Mouse (Mus musculus) thymus, postnatal 25 days (tissue): Measurements from ENCODE around the gene Mgat1.

Source experiments
- DNase-seq: peaks from one replicate; pipeline ENCODE4 v3.0.0; 2022

Mgat1 gene

DNA sequence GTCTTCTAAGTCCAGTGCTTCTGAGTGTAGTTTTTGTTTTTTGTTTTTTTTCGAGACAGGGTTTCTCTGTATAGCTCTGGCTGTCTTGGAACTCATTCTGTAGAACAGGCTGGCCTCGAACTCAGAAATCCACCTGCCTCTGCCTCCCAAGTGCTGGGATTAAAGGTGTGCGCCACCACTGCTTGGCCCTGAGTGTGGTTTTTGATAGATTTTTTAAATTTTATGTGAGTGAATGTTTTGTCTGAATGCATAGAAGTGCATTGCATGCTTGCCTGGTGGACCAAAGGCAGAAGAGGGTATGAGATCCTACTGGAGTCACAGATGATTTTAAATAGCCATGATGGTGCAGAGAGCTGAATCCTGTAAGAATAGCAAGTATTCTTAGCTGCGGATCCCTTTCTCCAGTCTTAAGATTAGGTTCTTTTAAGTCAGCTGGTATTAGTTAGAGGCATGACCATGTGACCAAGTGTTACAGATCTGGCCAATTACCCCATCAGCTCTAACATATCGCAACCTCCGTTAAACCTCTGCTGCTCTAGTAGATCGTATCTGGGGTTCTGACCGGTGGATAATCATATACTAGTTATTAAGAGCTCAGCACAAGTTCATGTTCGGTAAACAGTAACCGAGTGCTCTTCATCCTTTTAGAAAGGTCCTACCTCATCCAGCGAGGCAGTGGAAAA, 906 bp upstream of the Mgat1 start:
- no peak for DNase-seq

DNA sequence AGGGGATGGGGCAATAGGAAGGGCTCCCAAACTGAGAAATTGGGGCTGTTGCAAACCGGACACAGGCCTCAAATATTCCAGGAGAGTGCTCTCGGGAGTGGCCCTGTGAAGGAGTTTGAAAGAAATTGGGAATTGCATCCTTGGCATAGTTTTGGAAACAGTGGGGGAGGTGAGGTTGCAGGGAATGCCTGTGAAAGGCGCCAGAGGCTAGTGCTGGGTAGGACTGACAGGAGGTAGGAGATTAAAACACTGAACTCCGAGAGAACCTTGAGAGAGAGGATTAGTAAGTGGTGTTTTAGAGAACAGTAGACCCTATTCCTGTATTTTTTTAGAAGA, 572 bp downstream of the Mgat1 start:
- no peak for DNase-seq

DNA sequence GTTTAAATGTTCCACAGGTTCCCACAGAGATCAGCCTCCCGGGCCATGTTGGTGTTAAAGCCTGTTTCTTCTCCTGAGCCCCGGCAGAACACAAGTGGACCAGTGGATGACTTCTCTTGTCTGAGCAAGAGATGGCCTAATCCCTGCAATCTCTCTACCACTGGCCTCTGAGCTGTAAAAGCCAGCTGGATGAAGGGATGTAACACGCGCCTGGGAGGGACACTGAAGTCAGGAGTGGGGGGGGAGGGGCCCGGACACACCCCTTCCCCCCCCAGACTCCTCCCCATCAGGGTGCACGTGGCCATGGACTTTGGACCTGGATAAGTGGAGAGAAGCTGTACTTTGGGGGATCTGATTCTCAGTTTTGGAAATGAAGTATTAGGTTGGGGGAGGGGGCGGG, 1.2 kb downstream of the Mgat1 start:
- no peak for DNase-seq

DNA sequence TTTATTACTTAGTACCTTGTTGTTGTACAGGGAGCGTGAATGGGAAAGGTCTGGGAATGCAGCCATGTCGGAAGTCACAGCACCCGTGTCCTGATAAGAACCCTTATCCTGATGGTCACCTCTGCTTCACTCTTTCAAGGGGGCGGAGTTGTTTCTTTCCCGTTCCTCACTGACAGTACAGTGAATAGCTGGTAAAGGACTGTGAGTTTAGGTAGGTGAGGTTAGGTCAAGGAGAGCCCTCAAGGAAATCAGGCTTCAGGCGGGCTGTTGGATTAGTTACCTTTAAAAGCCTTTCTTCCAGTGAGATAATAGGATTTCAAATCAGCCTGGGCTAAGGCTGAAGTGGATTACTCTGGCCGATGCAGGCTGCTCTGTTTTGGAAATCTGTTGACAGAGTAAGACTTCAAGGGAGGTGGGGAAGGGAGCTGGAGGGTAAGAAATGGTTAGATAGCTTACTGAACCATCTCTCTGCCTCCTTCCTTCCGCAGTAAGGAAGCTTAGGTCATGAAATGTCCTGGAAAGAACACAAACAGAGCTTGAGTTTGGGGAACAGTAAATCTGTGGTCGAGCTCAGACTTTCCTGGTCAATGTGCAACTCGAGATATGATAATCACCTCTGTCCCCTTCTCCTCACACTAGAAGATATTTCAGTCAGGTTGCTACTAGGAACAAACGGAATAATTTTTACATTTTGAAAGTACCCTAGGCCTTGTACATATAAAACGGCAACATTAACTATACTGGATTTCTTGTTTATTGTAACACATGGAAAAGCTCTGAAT, 1.8 kb downstream of the Mgat1 start:
- DNase-seq: no peak

DNA sequence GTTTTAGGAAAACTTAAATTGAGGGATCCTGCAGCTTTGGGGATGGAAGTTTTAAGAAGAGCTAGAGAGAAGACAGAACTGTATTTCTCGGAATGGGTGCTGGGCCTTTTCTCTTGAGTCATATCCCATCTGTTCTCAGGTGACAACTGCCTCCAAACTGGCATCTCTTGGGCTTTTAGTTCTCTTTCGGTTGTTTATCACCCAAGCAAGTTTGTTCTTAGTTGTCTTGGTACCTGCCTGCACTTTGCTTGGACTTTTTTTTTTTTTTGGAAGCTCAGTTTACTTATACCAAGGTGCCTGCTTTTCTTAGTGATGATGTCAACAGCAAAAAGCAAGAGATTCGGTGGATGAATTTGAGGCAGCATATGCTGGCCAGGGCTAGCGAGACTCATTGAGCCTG, 2.5 kb downstream of the Mgat1 start:
- no peak for DNase-seq

DNA sequence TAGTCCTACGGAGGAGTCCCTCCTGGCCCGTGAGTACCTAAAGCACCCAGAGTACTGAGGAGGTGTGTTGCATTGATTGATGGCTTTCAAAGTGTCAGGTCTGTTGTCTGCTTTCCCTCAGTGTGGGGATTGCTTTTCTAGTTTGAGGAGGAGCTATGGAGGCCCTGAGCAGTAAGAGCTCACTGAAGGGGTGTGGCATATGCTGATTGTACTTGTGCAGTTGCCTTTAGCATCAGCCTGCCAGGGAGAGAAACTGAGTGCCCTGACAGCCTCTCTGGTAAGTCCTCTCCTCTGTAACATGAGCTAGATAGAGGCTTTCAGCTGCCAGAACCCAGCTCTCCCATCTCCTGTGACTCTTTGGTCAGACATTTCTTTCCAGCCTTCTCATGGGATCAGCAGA, 3.3 kb downstream of the Mgat1 start:
- peak; percentile 67 for DNase-seq

DNA sequence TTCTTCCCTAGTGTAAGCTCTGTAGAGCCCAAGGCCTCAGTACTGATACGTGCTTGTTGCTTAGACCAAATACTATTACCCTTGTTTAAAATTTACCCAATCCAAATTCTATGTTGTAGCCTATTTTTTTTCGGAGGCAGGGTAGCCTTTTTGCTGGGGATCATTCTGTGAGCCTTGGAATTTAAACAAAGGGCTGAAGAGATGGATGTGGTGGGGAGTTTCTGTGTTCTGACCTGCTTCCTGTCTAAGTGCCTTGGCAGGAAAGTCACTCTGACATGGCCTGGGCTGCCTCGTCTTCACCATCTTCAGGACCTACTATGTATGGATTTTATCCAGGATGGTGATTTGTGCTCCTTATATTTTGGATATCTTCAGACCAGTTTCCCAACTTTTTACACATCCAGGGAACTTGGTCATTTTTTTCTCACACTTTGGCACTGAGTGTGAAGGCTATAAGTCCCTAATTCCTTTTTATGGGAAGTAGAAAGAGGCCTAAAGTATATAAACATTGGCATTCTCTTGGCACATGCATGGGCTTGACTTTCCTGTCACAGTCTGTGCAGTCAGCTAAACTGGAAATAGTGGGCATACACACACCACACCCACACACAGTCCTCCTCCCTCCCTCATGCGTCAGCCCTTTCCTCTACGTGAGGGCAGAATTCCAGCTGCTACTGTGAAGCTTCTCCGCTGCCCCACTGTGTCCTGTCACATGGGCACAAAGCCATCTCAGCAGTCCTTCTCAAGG, 4.4 kb downstream of the Mgat1 start:
- peak; percentile 51 for DNase-seq

DNA sequence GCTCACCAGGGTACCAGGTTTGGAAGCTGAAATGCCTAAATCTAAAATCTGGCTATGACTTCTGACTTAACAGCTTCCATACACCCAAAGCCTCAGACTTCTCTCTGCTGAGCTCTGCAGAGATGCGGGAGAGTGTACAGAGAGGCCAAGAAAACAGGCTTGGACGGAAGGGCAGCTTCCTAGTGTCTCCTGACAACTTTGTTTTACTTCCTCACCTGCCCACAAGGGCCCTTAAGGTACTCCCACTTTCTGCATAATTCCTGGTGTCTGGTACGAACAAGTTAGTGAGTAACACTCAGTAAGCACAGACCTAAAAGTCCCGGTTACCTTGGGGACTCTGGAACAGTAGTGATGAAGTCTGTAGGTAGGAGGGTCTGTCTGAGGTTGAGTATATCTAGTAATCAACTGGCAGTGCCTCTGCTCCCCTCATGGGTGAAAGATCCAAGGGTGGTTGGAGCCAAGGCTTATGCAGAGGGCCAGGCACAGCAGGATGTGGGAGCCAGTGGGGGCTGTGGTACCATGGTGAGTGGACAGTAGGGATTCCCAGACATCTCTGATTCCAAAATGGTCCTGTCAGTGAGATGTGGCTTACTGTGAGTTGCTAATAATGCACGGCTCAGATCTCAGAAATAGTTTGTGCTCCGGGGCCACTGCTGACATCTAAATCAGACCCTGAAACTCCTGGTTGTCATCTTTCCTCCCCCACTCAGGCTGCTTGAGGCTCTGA, 5.1 kb downstream of the Mgat1 start:
- DNase-seq: peak; percentile 51

DNA sequence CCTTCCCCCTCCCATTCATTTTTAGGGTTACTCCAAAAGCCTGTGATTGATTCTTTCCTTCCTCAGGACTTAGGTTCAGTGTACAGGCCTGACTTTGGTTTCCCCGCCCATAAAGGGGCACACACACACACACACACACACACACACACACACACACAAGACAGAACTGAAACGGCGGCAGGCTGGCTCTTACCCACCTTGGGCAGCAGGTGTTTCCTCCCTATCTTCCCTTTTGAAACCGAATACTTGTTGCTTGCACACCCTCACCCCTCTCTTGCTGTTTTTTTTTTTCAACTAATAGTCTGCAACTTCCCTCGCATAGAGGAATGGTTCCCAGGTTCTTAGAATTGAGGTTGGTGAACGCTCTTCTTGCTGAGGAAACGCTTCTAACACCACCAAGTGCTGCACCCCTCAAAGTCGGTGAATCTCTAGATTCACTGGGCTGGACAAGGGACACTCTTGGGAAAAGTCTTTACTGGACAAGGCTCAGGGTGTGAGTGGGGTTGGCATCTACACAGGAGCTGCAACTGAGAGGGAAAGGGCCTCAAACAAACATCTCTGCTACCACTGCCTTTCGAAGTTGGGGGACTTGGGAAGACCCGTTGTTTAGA, 5.9 kb downstream of the Mgat1 start:
- peak; percentile 79 for DNase-seq

DNA sequence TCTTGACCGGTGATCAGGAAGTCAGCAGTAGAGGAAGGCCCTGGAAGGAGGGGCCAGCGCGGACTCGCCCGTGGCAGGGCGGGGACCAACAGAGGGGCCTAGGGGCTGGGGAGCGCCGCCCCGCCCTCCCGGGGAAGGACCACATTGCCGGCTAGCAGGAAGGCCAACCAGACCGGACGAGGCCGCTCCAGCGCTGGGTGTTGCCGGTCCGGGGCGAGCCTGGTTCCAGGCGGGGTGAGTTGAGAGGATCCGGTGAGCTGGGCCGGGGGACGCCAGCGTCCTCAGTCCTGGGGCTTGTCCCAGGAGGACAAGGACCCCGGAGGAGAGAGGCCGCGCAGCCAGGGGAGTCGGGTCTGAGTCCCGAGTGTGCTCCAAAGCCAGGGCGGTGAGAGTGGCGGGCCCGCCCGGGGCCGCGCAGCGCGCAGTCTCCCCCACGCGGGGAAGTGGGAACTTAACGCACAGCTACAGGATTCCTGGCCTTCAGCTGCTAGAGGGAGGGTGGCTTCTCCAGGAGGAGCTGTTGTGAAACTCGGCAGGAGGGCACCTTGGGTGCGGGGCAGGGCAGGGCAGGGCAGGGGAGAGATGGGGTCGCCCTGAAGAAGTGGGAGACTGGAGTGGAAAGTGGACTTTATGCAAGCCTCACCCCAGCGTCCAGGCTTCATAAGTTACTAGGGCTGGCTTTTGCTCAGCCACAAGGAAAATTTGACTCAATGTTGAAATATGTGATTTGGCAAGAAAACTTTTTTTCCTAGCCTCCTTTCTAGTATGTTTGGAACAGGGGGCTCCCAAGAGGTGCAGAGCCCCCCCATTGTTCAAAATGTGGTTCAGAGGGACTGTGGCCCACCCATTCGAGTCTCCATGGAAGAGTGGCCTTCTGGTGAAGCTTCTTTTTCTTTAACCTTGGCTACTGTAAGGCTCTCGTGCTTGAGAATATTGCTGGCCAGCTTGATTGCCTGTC, 6.7 kb downstream of the Mgat1 start:
- DNase-seq: peak; percentile 85

DNA sequence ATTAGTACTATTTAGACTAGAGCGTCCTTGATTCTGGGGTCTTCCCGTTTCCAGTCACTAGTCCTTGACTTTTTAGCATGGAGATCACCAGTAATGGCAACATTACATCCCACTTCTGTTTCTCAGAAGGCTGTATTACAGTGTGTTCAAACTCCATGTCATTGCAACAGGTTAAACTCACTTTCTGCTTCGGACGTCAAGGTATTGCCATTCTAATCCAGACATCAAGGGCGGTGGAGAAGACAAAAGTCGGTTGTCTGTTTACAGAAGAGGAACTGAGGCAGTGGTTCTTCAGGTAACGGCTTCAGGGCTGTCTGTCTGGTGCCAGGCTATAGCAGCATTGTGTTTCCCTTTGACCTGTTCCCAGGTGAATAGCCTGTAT, 7.4 kb downstream of the Mgat1 start:
- peak; percentile 28 for DNase-seq

DNA sequence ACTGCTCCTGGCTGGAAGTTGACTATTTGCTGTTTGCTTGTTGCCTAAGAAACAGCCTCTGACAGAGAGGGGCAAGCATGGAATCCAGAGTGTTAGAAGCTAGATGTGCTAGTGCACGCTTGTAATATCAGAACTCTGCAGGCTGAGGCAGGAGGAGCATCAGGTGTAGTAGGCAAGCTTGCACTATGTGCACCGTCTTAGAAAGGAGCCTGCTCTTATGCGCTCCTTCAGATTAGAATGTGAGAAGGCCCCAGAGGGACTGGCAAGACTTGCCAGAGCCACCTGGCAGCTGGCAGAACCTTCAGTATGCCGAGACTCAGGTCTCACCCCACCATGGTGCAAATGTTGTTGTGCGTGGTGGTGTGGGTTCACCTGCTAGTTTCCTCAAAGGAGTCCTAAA, 8.1 kb downstream of the Mgat1 start:
- DNase-seq: peak; percentile 56

DNA sequence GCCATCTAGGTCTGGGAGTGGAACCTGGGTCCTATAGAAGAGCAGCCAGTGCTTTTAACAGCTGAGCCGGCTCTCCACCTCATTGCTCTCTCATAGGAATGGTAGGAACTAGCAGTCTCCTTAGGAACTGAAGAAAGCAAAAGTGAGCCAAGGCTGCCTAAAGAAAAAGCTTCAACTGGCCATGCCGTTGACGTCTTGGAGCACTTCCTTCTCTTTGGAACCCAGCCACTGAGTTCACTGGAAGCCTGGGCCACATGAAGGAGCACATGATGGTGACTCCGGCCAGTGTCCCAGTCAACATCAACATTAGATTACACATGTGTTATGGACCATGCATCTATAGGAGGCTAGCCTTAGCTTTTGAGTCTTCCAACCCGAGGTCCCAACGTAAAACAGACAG, 9.0 kb downstream of the Mgat1 start:
- DNase-seq: no peak

DNA sequence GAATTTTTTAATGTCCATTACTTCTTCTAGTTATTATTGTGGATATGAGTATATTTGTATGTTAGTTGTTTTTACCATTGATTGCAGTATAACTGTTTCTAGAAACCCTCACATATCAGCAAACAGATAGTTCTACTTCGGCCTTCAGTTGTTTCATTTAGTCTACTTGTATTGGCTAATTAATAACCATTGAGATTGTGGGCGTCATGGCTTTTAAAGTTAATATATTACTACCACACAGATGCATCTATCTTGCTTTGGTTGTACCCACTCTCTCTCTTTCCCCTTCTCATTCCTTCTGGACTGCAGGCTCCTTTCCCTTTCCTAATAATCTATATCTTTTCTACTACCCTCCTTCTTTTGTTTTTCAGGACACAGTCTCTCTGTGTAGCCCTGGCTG, 15.3 kb downstream of the Mgat1 start:
- DNase-seq: no peak

DNA sequence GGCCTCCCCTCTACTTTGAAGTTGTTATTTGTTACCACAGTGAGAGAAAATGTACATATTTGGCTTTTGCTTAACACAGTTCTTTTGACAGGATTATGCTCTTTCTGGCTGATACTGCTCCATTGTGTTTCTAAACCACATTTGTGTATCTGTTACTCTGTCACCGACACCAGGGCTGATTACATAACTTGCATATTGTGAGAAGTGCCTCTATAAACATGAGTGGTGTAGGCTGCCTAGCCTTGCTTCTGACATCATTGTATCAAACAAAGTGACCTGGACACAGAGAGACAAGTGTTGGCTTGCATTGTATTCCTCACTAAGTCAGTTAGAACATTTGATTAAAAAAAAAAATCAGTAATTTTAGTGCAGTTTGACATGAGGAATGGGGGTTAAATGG, 15.8 kb downstream of the Mgat1 start:
- DNase-seq: no peak

DNA sequence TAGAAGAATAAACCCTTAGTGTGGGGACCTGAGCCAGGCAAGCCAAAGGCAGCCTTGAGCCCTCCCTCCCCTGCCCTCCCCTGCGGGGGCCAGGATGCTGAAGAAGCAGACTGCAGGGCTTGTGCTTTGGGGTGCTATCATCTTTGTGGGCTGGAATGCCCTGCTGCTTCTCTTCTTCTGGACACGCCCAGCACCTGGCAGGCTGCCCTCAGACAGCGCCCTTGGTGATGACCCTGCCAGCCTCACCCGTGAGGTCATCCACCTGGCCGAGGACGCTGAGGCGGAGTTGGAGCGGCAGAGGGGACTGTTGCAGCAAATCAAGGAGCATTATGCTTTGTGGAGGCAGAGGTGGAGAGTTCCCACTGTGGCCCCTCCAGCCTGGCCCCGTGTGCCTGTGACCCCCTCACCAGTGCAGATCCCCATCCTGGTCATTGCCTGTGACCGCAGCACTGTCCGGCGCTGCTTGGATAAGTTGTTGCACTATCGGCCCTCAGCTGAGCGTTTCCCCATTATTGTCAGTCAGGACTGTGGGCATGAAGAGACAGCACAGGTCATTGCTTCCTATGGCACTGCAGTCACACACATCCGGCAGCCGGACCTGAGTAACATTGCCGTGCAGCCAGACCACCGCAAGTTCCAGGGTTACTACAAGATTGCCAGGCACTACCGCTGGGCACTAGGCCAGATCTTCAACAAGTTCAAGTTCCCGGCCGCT, 16.8 kb downstream of the Mgat1 start:
- no peak for DNase-seq

DNA sequence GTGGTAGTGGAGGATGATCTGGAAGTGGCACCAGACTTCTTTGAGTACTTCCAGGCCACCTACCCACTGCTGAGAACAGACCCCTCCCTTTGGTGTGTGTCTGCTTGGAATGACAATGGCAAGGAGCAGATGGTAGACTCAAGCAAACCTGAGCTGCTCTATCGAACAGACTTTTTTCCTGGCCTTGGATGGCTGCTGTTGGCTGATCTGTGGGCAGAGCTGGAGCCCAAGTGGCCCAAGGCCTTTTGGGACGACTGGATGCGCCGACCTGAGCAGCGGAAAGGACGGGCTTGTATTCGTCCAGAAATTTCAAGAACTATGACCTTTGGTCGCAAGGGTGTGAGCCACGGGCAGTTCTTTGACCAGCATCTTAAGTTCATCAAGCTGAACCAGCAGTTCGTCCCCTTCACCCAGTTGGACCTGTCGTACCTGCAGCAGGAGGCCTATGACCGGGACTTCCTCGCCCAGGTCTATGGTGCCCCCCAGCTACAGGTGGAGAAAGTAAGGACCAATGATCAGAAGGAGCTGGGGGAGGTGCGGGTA, 17.4 kb downstream of the Mgat1 start:
- DNase-seq: no peak

DNA sequence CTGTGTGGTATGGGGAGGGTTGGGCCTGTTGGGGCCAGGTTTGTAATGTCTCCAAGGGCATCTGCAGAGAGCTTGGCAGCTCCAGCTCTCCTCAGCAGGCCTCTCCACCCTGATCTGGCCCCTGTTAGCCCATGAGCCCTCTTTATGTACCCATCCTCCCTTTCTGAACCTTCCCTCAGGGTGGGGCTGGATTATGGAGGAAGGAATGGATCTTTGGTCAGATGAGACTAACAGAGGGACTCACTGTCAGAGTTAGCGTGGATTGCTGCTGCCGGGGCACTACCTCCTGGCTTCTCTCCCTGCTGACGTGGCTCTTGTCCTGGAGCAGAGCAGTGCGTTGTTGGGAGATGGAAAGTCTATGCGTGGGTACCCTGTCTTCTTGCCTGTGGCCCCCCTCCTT, 18.3 kb downstream of the Mgat1 start:
- DNase-seq: no peak

DNA sequence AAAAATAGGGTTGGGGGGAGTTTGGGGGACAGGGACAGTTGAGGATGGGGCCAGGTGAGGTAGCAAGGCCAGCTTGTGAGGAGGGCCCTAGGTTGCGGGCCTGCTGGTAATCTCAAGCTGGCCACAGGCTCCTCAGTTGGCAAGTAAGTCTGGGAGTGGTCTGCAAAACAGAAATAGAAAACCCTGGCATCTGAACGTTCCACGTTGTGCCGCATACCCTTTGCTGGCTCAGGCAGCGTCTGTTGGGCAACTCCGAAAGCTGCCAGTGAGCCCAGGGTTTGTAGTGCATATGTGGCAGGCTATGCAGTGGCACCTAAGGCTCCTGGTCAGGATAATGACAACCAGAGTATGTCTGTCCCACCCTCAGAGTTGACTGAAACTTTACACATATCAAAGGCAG, 19.2 kb downstream of the Mgat1 start:
- no peak for DNase-seq

DNA sequence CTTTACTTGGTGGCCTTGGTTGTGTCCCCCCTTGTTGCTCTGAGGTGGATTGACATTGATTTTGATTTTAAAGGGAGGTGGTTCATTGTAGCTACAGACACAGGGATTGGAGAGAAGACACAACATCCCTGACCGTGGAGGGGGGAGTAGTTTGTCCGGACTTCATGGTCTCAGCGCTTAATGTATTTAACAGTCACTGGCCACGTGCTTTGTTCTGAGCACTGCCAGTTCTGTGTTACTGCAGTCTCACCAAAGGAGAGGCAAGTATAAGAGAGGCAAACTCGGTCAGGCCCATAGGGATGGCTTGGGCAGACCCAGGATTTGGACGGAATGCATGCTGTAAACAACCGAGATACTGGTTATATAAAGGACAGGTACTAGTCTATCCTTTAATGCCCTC, 20.1 kb downstream of the Mgat1 start:
- no peak for DNase-seq

DNA sequence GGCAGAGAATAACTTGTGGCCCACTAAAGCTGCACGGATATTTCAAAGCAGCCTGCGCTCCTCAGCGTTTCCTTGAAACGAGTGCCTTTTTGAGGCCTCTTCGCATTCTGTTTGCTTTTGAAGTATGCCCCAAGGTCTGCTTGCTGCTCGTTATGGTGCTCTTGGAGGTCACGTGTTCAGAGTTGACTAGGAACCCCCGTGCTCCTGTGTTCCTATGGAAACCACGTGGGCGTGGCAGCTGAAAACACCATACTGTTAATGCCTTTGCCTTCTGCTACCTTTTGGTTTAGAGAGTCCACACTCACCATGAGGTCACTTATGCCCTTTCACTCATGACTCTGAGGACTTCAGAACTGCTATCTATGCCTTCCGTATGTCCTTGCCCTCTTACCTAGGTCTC, 20.6 kb downstream of the Mgat1 start:
- no peak for DNase-seq
